Comparison of ENCODE assay signal across 9 mouse cellular contexts in the genomic region with DNA sequence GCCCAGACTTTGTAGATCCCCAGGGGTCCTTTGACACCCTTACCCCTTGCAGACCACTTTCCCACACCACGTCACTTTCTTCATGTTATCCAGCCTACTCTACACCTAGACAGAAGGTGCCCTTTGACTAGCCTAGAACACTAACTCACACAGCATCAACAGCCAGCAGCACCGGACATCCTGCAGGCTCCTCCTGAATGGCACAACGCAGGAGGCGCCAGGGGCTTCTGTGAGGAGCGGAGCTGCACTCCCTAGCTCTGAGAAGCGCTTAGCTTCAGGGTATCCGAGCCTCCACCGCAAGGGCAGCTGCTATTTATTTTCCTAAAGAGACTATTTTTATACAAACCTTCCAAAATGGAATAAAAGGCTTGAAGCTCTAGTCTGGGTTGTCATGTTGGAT. TPM values are rescaled to one million over a fixed set of nuclear protein-coding genes. Genes with fewer than 3 reads are reported as not detected.
DNase-seq lines count a peak whose midpoint lies in the region; ATAC-seq and TF ChIP-seq lines count a peak whose summit lies in the region.
"Had no signal": no experiment of that assay in that cellular context is flagged by ENCODE, and none has a peak within 500 bp of the region (broad histone marks: within the 10 kb centered on the region; RNA-seq: fewer than 3 reads in every experiment).

No protein-coding gene starts in this region.

- no peak for DNase-seq in kidney, postnatal 14 days
- DNase-seq in intestine, embryonic 14.5 days (ENCODE audit: low spot score): no peak
- DNase-seq in gastrocnemius, postnatal 25 days: no peak
- DNase-seq in left cerebral cortex, adult 9 months (ENCODE audit: low spot score in 2 of 2): no peak
- no peak for DNase-seq in thymus, postnatal 25 days
- DNase-seq: thymus, postnatal 14 days had no signal

- no peak for TF ChIP-seq POLR2A in myocyte (IDR thresholded peaks at IDR 0.05; ENCODE audit: insufficient read length, low read depth)

- peaks cover 6% of the 10 kb centered on the region; the same call in 1 of the 2 replicates for H3K27me3 ChIP-seq in kidney, embryonic 15.5 days
- H3K27me3 ChIP-seq in embryonic facial prominence, embryonic 12.5 days: peaks cover under 1% of the 10 kb centered on the region; the same call in 1 of the 2 replicates
- H3K27me3 ChIP-seq in intestine, embryonic 14.5 days (replicated peaks; ENCODE audit: control insufficient read depth, insufficient read depth, low read length): peaks cover 1% of the 10 kb centered on the region
- H3K27me3 ChIP-seq in myocyte (ENCODE audit: control insufficient read depth, insufficient read depth, insufficient read length): no peaks in the 10 kb centered on the region

- WGBS in kidney, embryonic 15.5 days: 55% methylated on average over 8 of the region's 8 CpGs
- 61% methylated on average over 8 of the region's 8 CpGs for WGBS in embryonic facial prominence, embryonic 12.5 days
- 53% methylated on average over 8 of the region's 8 CpGs for WGBS in intestine, embryonic 14.5 days

- H3K4me2 ChIP-seq in kidney, embryonic 15.5 days: peak overlapping the region; percentile 95
- peak overlapping the region; percentile 99 for H3K4me2 ChIP-seq in embryonic facial prominence, embryonic 12.5 days (replicated peaks)
- peak overlapping the region; percentile 94 for H3K4me2 ChIP-seq in intestine, embryonic 14.5 days (ENCODE audit: low read length)
- peak overlapping the region; percentile 93 for H3K4me2 ChIP-seq in myocyte (ENCODE audit: low read depth)

- H3ac ChIP-seq in myocyte (ENCODE audit: control insufficient read depth, insufficient read length): no peak overlapping the region

- peaks cover 13% of the 10 kb centered on the region for H3K36me3 ChIP-seq in kidney, embryonic 15.5 days
- peaks cover 10% of the 10 kb centered on the region; the same call in 1 of the 2 replicates for H3K36me3 ChIP-seq in embryonic facial prominence, embryonic 12.5 days
- H3K36me3 ChIP-seq in intestine, embryonic 14.5 days (ENCODE audit: control insufficient read depth, insufficient read depth, low read length): peaks cover 20% of the 10 kb centered on the region; the same call in 1 of the 2 replicates
- peaks cover 6% of the 10 kb centered on the region for H3K36me3 ChIP-seq in myocyte (ENCODE audit: control insufficient read depth, insufficient read depth)

- peak overlapping the region; percentile 92 for H3K27ac ChIP-seq in kidney, embryonic 15.5 days
- H3K27ac ChIP-seq in embryonic facial prominence, embryonic 12.5 days: no peak overlapping the region
- no peak overlapping the region for H3K27ac ChIP-seq in intestine, embryonic 14.5 days (ENCODE audit: low read depth)

- H3K9me3 ChIP-seq in kidney, embryonic 15.5 days (replicated peaks): no peaks in the 10 kb centered on the region
- no peaks in the 10 kb centered on the region for H3K9me3 ChIP-seq in embryonic facial prominence, embryonic 12.5 days
- no peaks in the 10 kb centered on the region for H3K9me3 ChIP-seq in intestine, embryonic 14.5 days (ENCODE audit: control insufficient read depth, low read length)

- peaks cover 47% of the 10 kb centered on the region for H3K4me1 ChIP-seq in kidney, embryonic 15.5 days
- H3K4me1 ChIP-seq in embryonic facial prominence, embryonic 12.5 days: peaks cover 17% of the 10 kb centered on the region
- H3K4me1 ChIP-seq in intestine, embryonic 14.5 days (replicated peaks; ENCODE audit: control insufficient read depth, insufficient read depth, low read length): peaks cover 26% of the 10 kb centered on the region

- H3K4me3 ChIP-seq in kidney, embryonic 15.5 days (replicated peaks): peak overlapping the region; percentile 68
- 0 out of 2 replicates have a peak overlapping the region, but pooled peaks have one; percentile 79 for H3K4me3 ChIP-seq in embryonic facial prominence, embryonic 12.5 days
- H3K4me3 ChIP-seq in intestine, embryonic 14.5 days (ENCODE audit: low read depth, low read length): peak overlapping the region; percentile 72
- peak overlapping the region; percentile 48 for H3K4me3 ChIP-seq in myocyte

- peaks cover 57% of the 10 kb centered on the region for H3K79me2 ChIP-seq in myocyte (ENCODE audit: control insufficient read depth, insufficient read depth)

- ATAC-seq in kidney, embryonic 15.5 days (replicated peaks; ENCODE audit: low FRiP score): no peak
- no peak for ATAC-seq in embryonic facial prominence, embryonic 12.5 days (ENCODE audit: insufficient number of reproducible peaks, insufficient read depth, low FRiP score, low TSS enrichment)
- no peak for ATAC-seq in intestine, embryonic 14.5 days (replicated peaks; ENCODE audit: low FRiP score, low TSS enrichment, low read depth)

- peak overlapping the region; percentile 6; the same call in 1 of the 2 replicates for H3K9ac ChIP-seq in kidney, embryonic 15.5 days
- H3K9ac ChIP-seq in embryonic facial prominence, embryonic 12.5 days: peak overlapping the region; percentile 86; the same call in 1 of the 2 replicates
- peak overlapping the region; percentile 75 for H3K9ac ChIP-seq in intestine, embryonic 14.5 days (ENCODE audit: low read length)

TF ChIP-seq in myocyte, 11 proteins besides CTCF, POLR2A, EP300 and RAD21:
- TF ChIP-seq MYOG (IDR thresholded peaks at IDR 0.05; ENCODE audit: control insufficient read depth in 1 of 3, insufficient read depth in 1 of 3, insufficient read length in 2 of 3, low read depth in 2 of 3) (no peak), SRF (IDR thresholded peaks at IDR 0.05; ENCODE audit: control insufficient read depth, insufficient read length, low read depth) (no peak), TCF12 (IDR thresholded peaks at IDR 0.05; ENCODE audit: insufficient read depth, poor library complexity, severe bottlenecking) (no peak), E2F4 (IDR thresholded peaks at IDR 0.05; ENCODE audit: insufficient read depth) (no peak), MYOD1 (IDR thresholded peaks at IDR 0.05; ENCODE audit: control insufficient read depth in 1 of 3, insufficient read length in 2 of 3, low read depth in 2 of 3) (no peak)
TF ChIP-seq in myocyte: peak in this region for 0.

RNA-seq across cellular contexts. Expression of gene Ccdc85b, which starts 2.1 kb away (rescaled TPM):
- 10.1 and 11.3 TPM in 2 replicates for polyA plus RNA-seq in kidney, embryonic 15.5 days (2015; fragmentation: Nextera tagmentation; extraction: Ambion mirVana)
- 10.8 and 11.0 TPM in 2 replicates for polyA plus RNA-seq in embryonic facial prominence, embryonic 12.5 days (2016; fragmentation: Nextera tagmentation; extraction: Ambion mirVana)
- 7.1 TPM in 2 replicates for polyA plus RNA-seq in intestine, embryonic 14.5 days (2014; fragmentation: Nextera tagmentation; extraction: Ambion mirVana)
- 10.7 TPM for polyA plus RNA-seq in myocyte (2012; fragmentation: generic; extraction: Trizol)
- total RNA-seq in gastrocnemius, postnatal 25 days (2021): 1 to 10 TPM; 4.5 to 6.6 TPM

RNA-seq across cellular contexts. Expression of gene Fibp, which starts 4.8 kb away (rescaled TPM):
- 119 and 128 TPM in 2 replicates for polyA plus RNA-seq in kidney, embryonic 15.5 days (2015; fragmentation: Nextera tagmentation; extraction: Ambion mirVana)
- 146 and 150 TPM in 2 replicates for polyA plus RNA-seq in embryonic facial prominence, embryonic 12.5 days (2016; fragmentation: Nextera tagmentation; extraction: Ambion mirVana)
- 111 and 112 TPM in 2 replicates for polyA plus RNA-seq in intestine, embryonic 14.5 days (2014; fragmentation: Nextera tagmentation; extraction: Ambion mirVana)
- 122 TPM for polyA plus RNA-seq in myocyte (2012; fragmentation: generic; extraction: Trizol)
- 10 to 100 TPM; 36.9 to 38.4 TPM for total RNA-seq in gastrocnemius, postnatal 25 days (2021)

RNA-seq across cellular contexts. Expression of gene Fosl1, which starts 8.2 kb away (rescaled TPM):
- 0.39 TPM in 1 of 2 replicates, not detected in the other for polyA plus RNA-seq in kidney, embryonic 15.5 days (2015; fragmentation: Nextera tagmentation; extraction: Ambion mirVana)
- polyA plus RNA-seq in embryonic facial prominence, embryonic 12.5 days (2016; fragmentation: Nextera tagmentation; extraction: Ambion mirVana): not detected in 2 replicates
- not detected in 2 replicates for polyA plus RNA-seq in intestine, embryonic 14.5 days (2014; fragmentation: Nextera tagmentation; extraction: Ambion mirVana)
- polyA plus RNA-seq in myocyte (2012; fragmentation: generic; extraction: Trizol): 15.4 TPM
- not detected for total RNA-seq in gastrocnemius, postnatal 25 days (2021)

RNA-seq across cellular contexts. Expression of gene Ctsw, which starts 12.7 kb away (rescaled TPM):
- 1.1 and 1.5 TPM in 2 replicates for polyA plus RNA-seq in kidney, embryonic 15.5 days (2015; fragmentation: Nextera tagmentation; extraction: Ambion mirVana)
- polyA plus RNA-seq in embryonic facial prominence, embryonic 12.5 days (2016; fragmentation: Nextera tagmentation; extraction: Ambion mirVana): 1.9 and 2.1 TPM in 2 replicates
- 1.6 and 2.0 TPM in 2 replicates for polyA plus RNA-seq in intestine, embryonic 14.5 days (2014; fragmentation: Nextera tagmentation; extraction: Ambion mirVana)
- 7.2 TPM for polyA plus RNA-seq in myocyte (2012; fragmentation: generic; extraction: Trizol)
- not detected for total RNA-seq in gastrocnemius, postnatal 25 days (2021)

RNA-seq across cellular contexts. Expression of gene Efemp2, which starts 18.2 kb away (rescaled TPM):
- polyA plus RNA-seq in kidney, embryonic 15.5 days (2015; fragmentation: Nextera tagmentation; extraction: Ambion mirVana): 156 and 179 TPM in 2 replicates
- 145 TPM in 2 replicates for polyA plus RNA-seq in embryonic facial prominence, embryonic 12.5 days (2016; fragmentation: Nextera tagmentation; extraction: Ambion mirVana)
- polyA plus RNA-seq in intestine, embryonic 14.5 days (2014; fragmentation: Nextera tagmentation; extraction: Ambion mirVana): 136 and 151 TPM in 2 replicates
- 81.3 TPM for polyA plus RNA-seq in myocyte (2012; fragmentation: generic; extraction: Trizol)
- 10 to 100 TPM in 1 of 2 experiments, 1 to 10 TPM in 1; 7.8 to 12.2 TPM for total RNA-seq in gastrocnemius, postnatal 25 days (2021)

Comparison
In these comparisons a context has a peak if more than half of its experiments do, and no peak if none do; other contexts are left out.
1. H3K9ac ChIP-seq: peak in every context shown above with its lines; median percentile 86 in embryonic facial prominence, embryonic 12.5 days; 75 in intestine, embryonic 14.5 days; 6 in kidney, embryonic 15.5 days.
2. RNA of gene Fosl1, which starts 8.2 kb away (polyA plus RNA-seq): 15.4 TPM in myocyte (single experiment); 0.39 TPM in kidney, embryonic 15.5 days, not detected in intestine, embryonic 14.5 days and not detected in embryonic facial prominence, embryonic 12.5 days; every median in the first group is over 10 times any median in the second.
3. Peak in every context shown above with its lines, with median percentiles within 50 percentile points of each other: H3K4me2 ChIP-seq and H3K4me3 ChIP-seq.